Mouse (Mus musculus) liver, embryonic 15.5 days (tissue): Measurements from ENCODE around the gene Zbtb7b. TPM values are rescaled to one million over a fixed set of nuclear protein-coding genes. Genes with fewer than 3 reads are reported as not detected.
"Not testable (repeated sequence)": the region's sequence is repeated elsewhere in the genome, so short reads cannot be mapped to it uniquely, and the experiment has no call there.

Experiments used
- ATAC-seq: fragments of 200-750 bp; cut with Nextera tagmentation; 2 replicates; pipeline ENCODE4 v1.8.0; 2017; ENCODE audit warnings: moderate number of reproducible peaks, mild to moderate bottlenecking, moderate library complexity; ENCODE audit not compliant: insufficient read depth
- H3K27ac ChIP-seq: fragments of 300-500 bp; sonication (generic); replicated peaks from 2 replicates; pipeline ENCODE4 v1.5.1; 2015; ENCODE audit warnings: mild to moderate bottlenecking, inconsistent platforms
- H3K27me3 ChIP-seq: fragments of 300-500 bp; sonication (generic); 2 replicates; pipeline ENCODE4 v1.6.1; 2015; ENCODE audit warnings: mild to moderate bottlenecking, inconsistent platforms
- H3K36me3 ChIP-seq: fragments of 300-500 bp; sonication (generic); replicated peaks from 2 replicates; pipeline ENCODE4 v1.6.1; 2015; ENCODE audit warnings: moderate library complexity, mild to moderate bottlenecking, inconsistent platforms
- H3K4me1 ChIP-seq: fragments of 300-500 bp; sonication (generic); replicated peaks from 2 replicates; pipeline ENCODE4 v1.6.1; 2015; ENCODE audit warnings: inconsistent platforms
- H3K4me2 ChIP-seq: fragments of 300-500 bp; sonication (generic); 2 replicates; pipeline ENCODE4 v1.6.1; 2015; ENCODE audit warnings: moderate library complexity, mild to moderate bottlenecking, inconsistent platforms
- H3K4me3 ChIP-seq: fragments of 300-500 bp; sonication (generic); replicated peaks from 2 replicates; pipeline ENCODE4 v1.5.1; 2015; ENCODE audit warnings: mild to moderate bottlenecking, inconsistent platforms
- H3K9ac ChIP-seq: fragments of 300-500 bp; sonication (generic); 2 replicates; pipeline ENCODE4 v1.6.1; 2015; ENCODE audit warnings: moderate library complexity, mild to moderate bottlenecking, inconsistent platforms
- H3K9me3 ChIP-seq: fragments of 300-500 bp; sonication (generic); replicated peaks from 2 replicates; pipeline ENCODE4 v1.6.1; 2016; ENCODE audit warnings: inconsistent platforms
- WGBS: fragments of 180-500 bp; shearing (Covaris S2); methylation state at CpG from one replicate; pipeline ENCODE4 v1.1.7; 2015; ENCODE audit warnings: mixed read lengths; ENCODE audit not compliant: insufficient replicate concordance; 5-methylcytosine and 5-hydroxymethylcytosine counted together
- polyA plus RNA-seq: library from polyadenylated mRNA; unstranded; fragments of >200 nt; fragmentation: Nextera tagmentation; extraction: Ambion mirVana; gene quantifications from 2 replicates; pipeline ENCODE4 v1.2.1, GENCODE M21; 2015

The Zbtb7b gene
- polyA plus RNA-seq: 2.3 and 3.3 TPM in 2 replicates

DNA sequence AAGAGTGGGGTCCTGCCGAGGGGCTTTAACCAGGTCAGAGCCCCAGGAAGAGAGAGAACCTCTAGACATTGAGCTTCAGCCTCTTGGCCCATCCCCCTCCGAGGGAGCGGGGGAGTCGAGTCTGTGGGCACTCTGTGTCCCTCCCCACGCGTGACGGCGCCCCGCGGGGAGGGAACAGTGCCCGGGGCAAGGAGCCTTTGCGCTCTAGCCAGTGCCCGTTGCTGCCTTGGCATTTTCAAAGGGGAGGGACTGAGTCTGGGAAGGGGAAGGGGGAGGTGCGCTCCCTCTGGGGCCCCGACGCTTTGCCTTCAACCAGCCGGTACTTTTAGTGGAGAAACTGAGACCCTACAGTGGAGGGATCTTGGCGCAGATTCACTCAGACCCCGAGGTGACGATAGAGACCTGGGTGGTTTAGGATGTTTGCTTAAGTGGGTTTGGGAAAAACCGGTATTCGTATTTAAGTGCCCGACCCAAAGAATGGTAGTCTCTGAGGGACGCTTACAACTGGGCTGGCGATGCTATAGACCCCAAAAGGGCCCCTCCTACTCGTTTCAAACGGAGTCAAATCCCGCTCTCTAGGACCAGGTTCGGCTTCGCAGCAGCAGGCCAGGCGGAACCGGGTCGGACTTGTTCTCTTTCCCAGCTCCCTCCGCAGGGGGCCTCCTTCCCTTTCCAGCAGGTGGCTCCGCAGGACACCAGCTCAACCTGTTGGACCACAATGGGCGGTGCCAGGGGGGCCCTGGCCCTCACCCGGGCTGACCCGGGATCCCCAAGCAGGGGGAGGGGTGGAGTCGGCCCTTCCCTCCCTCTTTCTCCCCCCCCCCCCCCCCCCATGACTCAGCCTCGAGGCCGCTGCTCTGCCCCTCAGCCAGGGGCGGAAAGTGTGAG, at the start of gene Zbtb7b:
Gene Zbtb7b, minus strand, starts transcription at position 771 of the 888 bp plus-strand sequence.
- no peaks in the 10 kb centered on the region for H3K36me3 ChIP-seq
- H3K27ac ChIP-seq: peak within 1 kb of the TSS; percentile 87
- peak within 1 kb of the TSS; percentile 66 for H3K4me3 ChIP-seq
- WGBS: under 1% methylated on average over 40 of the region's 42 CpGs
- peak within 1 kb of the TSS; percentile 63 for H3K9ac ChIP-seq
- peaks cover 49% of the 10 kb centered on the region for H3K27me3 ChIP-seq
- ATAC-seq: peak; percentile 54
- peaks cover 80% of the 10 kb centered on the region for H3K4me1 ChIP-seq
- H3K9me3 ChIP-seq: no peaks in the 10 kb centered on the region
- H3K4me2 ChIP-seq: peak within 1 kb of the TSS; percentile 97

DNA sequence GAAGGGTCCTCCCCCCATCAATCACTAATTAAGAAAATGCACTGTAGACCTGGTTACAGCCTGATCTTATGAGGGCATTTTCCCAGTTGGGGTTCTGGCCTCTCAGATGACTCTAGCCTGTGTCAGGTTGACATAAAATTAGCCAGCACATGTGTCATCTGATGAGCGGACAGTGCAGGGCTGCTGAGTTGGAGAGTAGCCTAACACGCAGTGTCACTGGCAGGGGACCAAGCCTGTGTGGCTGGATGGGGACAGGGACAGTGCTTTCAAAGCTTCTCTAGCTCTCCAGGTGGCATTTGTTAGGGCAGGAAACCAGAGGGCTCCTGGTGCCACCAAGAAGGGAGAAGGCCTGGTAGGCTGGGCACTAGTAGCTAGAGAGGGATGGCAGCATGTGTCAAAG, 46.1 kb upstream of the Zbtb7b start:
- Histone ChIP-seq H3K9me3 (no peaks in the 10 kb centered on the region), H3K27ac (no peak overlapping the region), H3K9ac (no peak overlapping the region), H3K27me3 (no peaks in the 10 kb centered on the region), H3K4me2 (no peak overlapping the region), H3K36me3 (0 out of 2 replicates have a peak, but pooled peaks cover 6% of the 10 kb centered on the region), H3K4me1 (peaks cover 26% of the 10 kb centered on the region), H3K4me3 (no peak overlapping the region)
- ATAC-seq: no peak
- 84% methylated on average over 2 of the region's 2 CpGs for WGBS

DNA sequence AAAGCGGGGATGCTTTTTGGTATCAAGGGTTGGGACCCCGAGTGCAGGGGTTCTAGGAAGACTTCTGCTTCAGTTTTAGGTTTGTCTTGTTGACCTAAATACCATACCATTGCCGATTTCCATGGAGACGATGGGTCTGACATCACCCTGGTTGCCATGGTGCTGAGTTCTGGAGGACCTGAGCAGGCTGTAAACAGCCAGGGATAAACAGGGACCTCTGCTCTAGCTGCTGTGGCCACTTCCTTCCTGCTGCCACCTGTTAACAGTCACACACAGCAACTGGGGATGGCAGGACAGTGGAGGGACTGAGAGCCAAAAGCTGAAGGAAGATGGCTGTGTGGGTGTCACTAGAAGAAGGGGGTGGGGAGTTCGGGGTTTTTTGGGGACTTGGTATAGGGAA, 42.7 kb upstream of the Zbtb7b start:
- Histone ChIP-seq H3K4me2 (peak overlapping the region; percentile 68), H3K27me3 (no peaks in the 10 kb centered on the region), H3K4me3 (peak overlapping the region; percentile 57), H3K4me1 (peaks cover 28% of the 10 kb centered on the region), H3K36me3 (peaks cover 27% of the 10 kb centered on the region), H3K27ac (peak overlapping the region; percentile 56), H3K9me3 (no peaks in the 10 kb centered on the region), H3K9ac (peak overlapping the region; percentile 51)
- peak; percentile 12; the same call in 1 of the 2 replicates for ATAC-seq
- 14% methylated on average over 5 of the region's 5 CpGs for WGBS

DNA sequence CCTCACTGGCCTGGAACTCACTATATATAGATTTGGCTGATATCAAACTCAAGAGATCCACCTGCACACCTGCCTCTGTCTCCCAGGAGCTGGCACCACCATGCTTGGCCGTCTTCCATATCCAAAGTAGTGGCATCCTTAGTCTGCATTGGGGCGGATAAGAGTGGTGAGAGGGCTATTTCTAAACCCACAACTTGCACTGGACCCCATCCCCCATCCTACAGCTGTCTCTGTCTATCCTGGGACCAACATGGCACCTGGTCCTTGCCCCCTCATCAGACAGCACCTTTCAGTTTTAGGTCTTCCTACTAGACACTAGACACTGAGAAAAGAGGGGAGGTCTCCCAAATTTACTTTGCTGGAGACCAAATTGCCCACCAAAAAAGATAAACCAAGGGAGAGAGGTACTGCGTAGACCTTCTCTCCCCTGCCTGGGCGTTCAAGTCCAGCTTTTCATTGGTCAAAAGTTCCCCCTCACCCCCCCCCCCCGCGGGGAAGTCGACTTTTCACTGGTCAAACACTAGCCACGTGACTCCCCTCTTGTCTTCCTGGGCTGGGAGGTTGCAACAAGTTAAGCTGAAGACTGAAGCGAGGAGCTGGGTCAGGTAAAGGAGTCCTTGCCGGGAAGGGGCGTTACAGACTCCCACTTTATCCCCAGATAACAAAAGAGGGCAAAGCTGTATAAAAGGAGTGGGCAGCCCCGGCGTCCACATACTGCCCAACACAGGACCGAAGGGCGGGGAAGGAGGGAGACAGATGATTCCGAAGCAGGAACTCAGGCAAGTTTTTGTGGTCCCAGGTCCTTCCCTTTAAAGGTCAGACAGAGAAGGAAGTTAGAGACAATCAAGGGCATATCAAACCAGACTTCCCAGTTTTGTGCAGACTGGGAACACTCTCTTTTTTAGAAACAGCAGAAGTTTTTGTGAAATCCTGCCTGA, 41.9 kb upstream of the Zbtb7b start, which contains the start of gene Pbxip1:
Gene Pbxip1, plus strand, starts transcription at position 531 of the 938 bp plus-strand sequence.
- WGBS: 5% methylated on average over 16 of the region's 16 CpGs
- H3K4me3 ChIP-seq: peak within 1 kb of the TSS; percentile 57
- H3K36me3 ChIP-seq: peaks cover 30% of the 10 kb centered on the region
- H3K4me2 ChIP-seq: peak within 1 kb of the TSS; percentile 68
- H3K9ac ChIP-seq: peak within 1 kb of the TSS; percentile 51
- H3K4me1 ChIP-seq: peaks cover 31% of the 10 kb centered on the region
- peak; percentile 72 for ATAC-seq
- H3K27ac ChIP-seq: peak within 1 kb of the TSS; percentile 56
- no peaks in the 10 kb centered on the region for H3K27me3 ChIP-seq
- no peaks in the 10 kb centered on the region for H3K9me3 ChIP-seq

DNA sequence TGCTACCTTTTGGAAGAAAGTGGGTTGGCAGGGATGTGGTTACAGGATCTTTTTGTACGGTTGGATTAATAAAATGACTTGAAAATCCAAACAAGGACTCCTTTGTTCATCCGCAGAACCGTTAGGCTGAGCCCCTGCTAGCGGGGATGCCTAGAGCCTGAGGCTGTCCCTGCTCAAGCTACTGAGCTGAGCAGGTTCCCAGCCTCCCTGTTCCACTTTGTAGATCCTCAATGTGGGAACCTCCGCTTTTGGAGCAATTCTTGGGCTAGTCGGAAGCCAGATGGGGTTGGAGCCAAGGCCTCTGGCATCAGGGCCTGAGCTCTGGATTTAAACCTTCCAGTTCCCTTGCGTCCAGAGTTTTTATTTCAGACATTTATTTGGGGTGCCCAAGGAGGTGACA, 40.5 kb upstream of the Zbtb7b start:
- peaks cover 30% of the 10 kb centered on the region for H3K36me3 ChIP-seq
- ATAC-seq: no peak
- no peak overlapping the region for H3K9ac ChIP-seq
- WGBS: 80% methylated on average over 7 of the region's 7 CpGs
- no peak overlapping the region for H3K4me3 ChIP-seq
- no peaks in the 10 kb centered on the region for H3K9me3 ChIP-seq
- no peaks in the 10 kb centered on the region for H3K27me3 ChIP-seq
- no peak overlapping the region for H3K4me2 ChIP-seq
- peaks cover 41% of the 10 kb centered on the region for H3K4me1 ChIP-seq
- no peak overlapping the region for H3K27ac ChIP-seq

DNA sequence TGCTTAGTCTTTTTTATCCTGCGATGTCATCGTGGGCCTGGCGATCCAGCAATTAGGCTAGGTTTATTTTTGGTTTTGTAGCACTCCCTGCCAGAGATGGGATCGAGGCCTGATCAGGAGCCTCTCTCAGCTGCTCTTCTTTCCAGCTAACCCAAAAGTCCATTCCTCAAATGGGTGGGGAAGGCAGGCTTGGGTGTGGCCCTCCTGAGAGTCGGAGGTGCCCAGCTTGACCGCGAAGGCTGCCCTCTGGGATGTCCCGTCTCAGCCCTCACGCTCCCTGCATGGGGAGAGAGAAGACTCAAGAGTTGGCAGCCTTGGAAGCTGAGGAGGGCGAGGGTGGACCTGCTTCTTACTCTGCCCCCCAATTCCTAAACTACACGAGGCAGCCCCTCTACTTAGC, 40.0 kb upstream of the Zbtb7b start:
- no peak for ATAC-seq
- peaks cover 30% of the 10 kb centered on the region for H3K36me3 ChIP-seq
- H3K27me3 ChIP-seq: no peaks in the 10 kb centered on the region
- peaks cover 46% of the 10 kb centered on the region for H3K4me1 ChIP-seq
- no peak overlapping the region for H3K4me3 ChIP-seq
- WGBS: 76% methylated on average over 11 of the region's 11 CpGs
- no peaks in the 10 kb centered on the region for H3K9me3 ChIP-seq
- no peak overlapping the region for H3K9ac ChIP-seq
- H3K27ac ChIP-seq: no peak overlapping the region
- no peak overlapping the region for H3K4me2 ChIP-seq

DNA sequence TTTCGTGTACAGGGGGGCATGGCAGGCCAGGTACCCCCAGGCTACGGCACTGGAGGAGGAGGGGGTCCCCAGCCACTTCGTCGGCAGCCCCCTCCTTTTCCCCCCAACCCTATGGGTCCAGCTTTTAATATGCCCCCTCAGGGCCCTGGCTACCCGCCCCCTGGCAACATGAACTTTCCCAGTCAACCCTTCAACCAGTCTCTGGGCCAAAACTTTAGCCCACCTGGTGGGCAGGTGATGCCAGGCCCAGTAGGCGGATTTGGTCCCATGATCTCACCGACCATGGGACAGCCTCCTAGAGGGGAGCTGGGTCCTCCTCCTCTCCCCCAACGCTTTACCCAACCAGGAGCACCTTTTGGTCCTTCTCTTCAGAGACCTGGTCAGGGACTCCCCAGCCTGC, 38.0 kb upstream of the Zbtb7b start:
- Histone ChIP-seq H3K4me3 (no peak overlapping the region), H3K4me2 (no peak overlapping the region), H3K36me3 (peaks cover 44% of the 10 kb centered on the region), H3K27ac (no peak overlapping the region), H3K9ac (no peak overlapping the region), H3K27me3 (no peaks in the 10 kb centered on the region), H3K9me3 (no peaks in the 10 kb centered on the region), H3K4me1 (peaks cover 42% of the 10 kb centered on the region)
- 89% methylated on average over 8 of the region's 8 CpGs for WGBS
- ATAC-seq: no peak

DNA sequence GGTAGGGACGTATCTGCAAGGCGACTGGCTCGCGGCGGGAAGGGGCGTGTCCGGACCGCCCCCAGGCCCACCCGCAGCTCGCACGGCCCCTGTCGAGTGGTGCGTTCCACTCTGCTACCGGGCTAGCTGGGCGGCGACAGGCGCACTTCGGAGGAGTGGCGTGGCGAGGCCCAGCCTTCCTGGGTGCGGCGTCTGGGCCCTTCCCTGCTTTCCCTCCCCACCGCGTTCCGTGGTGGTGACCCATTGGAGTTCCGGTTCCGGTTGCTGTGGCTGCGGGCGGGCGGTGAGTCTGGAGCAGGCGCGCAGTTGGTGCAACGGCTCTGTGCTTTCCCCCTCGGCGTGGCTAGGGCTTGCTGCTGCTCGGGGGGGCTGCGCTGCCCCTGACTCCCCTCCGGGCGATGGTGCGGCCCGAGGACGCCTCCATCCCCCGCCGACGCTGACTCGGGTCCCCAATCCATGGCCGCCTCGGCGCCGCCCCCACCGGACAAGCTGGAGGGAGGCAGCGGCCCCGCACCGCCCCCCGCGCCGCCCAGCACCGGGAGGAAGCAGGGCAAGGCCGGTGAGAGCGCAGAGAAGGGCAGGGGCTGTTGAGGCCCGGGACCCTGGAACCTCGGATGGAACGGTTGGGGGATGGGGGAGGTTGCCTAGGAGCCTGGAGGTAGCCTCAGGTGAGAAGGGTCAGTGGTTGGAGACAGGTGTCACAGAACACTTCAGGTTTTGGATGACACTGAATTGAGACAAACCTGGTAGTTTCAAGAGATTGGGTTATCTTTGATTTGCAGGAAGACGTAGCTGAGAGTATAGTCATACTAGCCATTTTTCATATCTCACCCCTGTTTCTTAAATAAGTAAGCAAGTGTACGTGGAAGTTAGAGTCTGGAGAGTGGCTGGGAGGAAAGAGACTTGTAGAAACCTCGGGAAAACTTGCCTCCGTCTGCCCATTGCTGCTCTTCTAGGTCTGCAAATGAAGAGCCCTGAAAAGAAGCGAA, 35.9 kb upstream of the Zbtb7b start, which contains the start of gene Pygo2:
Gene Pygo2, plus strand, starts transcription at position 44 of the 989 bp plus-strand sequence.
- Histone ChIP-seq H3K4me1 (peaks cover 45% of the 10 kb centered on the region), H3K9ac (peak within 1 kb of the TSS; percentile 88), H3K27me3 (no peaks in the 10 kb centered on the region), H3K4me3 (peak within 1 kb of the TSS; percentile 87), H3K4me2 (peak within 1 kb of the TSS; percentile 91), H3K27ac (peak within 1 kb of the TSS; percentile 88), H3K36me3 (peaks cover 65% of the 10 kb centered on the region), H3K9me3 (no peaks in the 10 kb centered on the region)
- 2% methylated on average over 67 of the region's 68 CpGs for WGBS
- peak; percentile 97 for ATAC-seq

DNA sequence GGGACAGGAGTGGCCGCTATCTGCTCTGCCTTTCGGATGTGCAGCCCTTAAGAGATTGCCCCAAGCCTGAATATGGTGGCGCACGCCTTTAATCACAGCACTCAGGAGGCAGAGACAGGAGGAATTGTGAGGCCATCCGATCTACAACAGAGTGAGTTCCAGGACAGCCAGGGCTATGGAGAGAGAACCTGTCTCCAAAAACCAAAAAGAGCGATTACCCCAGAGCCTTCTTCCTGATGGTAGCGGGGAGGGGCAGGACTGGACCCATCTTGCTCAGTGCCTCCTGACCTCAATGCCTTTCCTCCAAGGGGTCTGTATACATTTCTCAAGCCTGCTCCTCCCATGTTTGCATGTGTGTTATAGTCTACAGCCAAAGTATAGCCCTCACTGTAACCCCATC, 34.4 kb upstream of the Zbtb7b start:
- H3K4me3 ChIP-seq, H3K4me2 ChIP-seq, ATAC-seq, H3K9ac ChIP-seq, H3K27me3 ChIP-seq, H3K9me3 ChIP-seq, H3K27ac ChIP-seq: not testable (repeated sequence)
- H3K4me1 ChIP-seq: peaks cover 60% of the 10 kb centered on the region
- WGBS: 92% methylated on average over 7 of the region's 7 CpGs
- peaks cover 70% of the 10 kb centered on the region for H3K36me3 ChIP-seq

DNA sequence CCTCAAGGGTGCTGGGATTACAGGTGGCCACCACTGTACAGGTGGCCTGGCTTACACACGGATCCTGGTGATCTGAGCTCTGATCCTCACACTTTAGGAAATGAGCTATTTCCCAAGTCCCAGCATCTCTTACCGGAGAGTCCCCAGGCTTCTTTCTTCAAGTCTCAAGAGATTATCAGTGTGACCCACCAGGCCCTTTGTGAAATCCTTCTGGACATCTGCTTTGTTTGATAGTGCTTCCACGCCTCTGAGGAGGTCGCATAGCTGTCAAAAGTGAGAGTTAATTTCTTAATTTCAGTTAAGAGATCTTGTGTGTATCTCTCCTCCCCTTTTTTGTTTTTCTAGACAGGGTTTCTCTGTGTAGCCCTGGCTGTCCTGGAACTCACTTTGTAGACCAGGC, 31.3 kb upstream of the Zbtb7b start:
- H3K4me2 ChIP-seq: peak overlapping the region; percentile 95
- peaks cover 77% of the 10 kb centered on the region for H3K4me1 ChIP-seq
- peak overlapping the region; percentile 84 for H3K27ac ChIP-seq
- no peaks in the 10 kb centered on the region for H3K9me3 ChIP-seq
- H3K27me3 ChIP-seq: no peaks in the 10 kb centered on the region
- peak overlapping the region; percentile 36 for H3K4me3 ChIP-seq
- peaks cover 66% of the 10 kb centered on the region for H3K36me3 ChIP-seq
- H3K9ac ChIP-seq: peak overlapping the region; percentile 56
- WGBS: 19% methylated on average over 4 of the region's 4 CpGs
- no peak for ATAC-seq
